Mouse (Mus musculus) C2C12 (cell line): Measurements from ENCODE around the gene Krt86.

ENCODE experiments used
- CTCF ChIP-seq: IDR thresholded peaks from one replicate; pipeline ENCODE4 v1.5.1; 2011; ENCODE audit not compliant: control insufficient read depth, insufficient read depth, insufficient read length
- MYOD1 ChIP-seq: IDR thresholded peaks from one replicate; pipeline ENCODE4 v1.6.1; 2011; ENCODE audit warnings: low read depth; ENCODE audit not compliant: control insufficient read depth, insufficient read length
- USF1 ChIP-seq: IDR thresholded peaks from one replicate; pipeline ENCODE4 v1.6.1; 2011; ENCODE audit warnings: low read depth, mild to moderate bottlenecking, control low read depth, moderate library complexity

DNA sequence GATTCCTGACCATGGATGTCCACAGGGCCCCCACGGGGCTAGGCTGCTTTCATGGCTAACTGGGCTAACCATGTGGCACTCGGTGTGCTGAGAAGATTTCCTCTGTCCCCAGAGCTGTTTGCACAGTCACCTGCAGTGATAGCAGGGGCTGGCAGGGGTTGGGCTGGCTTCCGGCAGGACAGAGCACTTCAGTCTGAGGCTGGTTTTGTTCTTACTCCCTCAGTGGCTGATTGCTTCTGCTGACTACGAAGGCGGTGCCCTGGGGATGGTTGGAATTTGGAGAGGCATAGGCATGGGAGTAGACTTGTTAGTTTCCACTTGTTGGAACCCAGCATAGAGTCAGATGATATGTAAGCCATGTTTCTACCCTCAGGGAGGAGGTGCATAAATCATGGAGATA is 48.4 kb upstream of the Krt86 start:
- no peak for TF ChIP-seq CTCF
- TF ChIP-seq MYOD1, result no peak
- TF ChIP-seq USF1, result no peak
